Mouse (Mus musculus) lung, postnatal 36 days (tissue): ENCODE measurements around the gene Bag3.
"Not testable (repeated sequence)": the region's sequence is repeated elsewhere in the genome, so short reads cannot be mapped to it uniquely, and the experiment has no call there.

Experiments used
- DNase-seq: peaks from one replicate; pipeline ENCODE4 v3.0.0; 2022; ENCODE audit warnings: mixed read lengths

The Bag3 gene

DNA sequence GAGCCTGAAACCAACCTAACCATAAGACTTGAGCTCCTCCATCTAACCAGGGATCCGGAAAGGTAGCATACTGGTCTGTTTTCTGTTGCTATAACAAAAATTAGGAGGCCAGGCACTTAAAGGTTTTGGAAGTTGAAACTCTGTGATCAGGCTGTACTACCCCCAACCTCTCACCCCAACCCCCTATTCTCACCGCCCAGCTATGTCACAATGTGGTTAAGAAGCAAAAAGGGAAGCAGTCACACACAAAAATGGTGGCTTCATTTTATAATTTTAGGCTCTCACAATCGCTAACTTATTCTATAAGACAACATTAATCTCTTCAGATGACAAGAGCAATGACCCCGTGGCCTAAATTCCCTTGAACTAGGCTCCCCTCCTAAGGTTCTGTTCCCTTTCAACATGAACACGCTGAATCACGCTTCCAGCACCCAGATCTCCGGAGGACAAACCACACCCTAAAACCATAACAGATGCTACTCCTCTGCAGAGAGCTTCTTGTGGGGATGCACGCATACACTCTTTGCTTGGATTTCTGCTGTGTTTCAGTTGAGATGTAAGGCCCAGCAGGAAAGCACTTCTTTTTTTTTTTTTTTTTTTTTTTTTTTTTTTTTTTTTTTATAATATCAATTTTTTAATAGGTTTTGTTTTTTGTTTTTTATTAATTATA, 46.7 kb downstream of the Bag3 start:
- DNase-seq = no peak

DNA sequence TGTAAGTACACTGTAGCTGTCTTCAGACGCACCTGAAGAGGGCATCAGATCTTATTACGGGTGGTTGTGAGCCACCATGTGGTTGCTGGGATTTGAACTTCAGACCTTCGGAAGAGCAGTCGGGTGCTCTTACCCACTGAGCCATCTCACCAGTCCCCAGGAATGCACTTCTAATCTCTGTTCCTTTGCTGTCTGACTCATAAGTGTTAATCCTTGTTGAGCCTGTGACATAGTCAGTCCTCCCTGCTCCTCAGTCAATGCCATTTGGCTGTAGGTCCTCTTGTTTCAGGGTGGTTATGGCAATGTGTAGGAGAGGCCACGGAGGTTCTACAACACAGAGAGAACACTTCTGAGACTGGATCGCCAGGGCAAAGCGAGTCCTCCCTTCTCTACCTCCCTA, 47.2 kb downstream of the Bag3 start:
- not testable (repeated sequence) for DNase-seq

DNA sequence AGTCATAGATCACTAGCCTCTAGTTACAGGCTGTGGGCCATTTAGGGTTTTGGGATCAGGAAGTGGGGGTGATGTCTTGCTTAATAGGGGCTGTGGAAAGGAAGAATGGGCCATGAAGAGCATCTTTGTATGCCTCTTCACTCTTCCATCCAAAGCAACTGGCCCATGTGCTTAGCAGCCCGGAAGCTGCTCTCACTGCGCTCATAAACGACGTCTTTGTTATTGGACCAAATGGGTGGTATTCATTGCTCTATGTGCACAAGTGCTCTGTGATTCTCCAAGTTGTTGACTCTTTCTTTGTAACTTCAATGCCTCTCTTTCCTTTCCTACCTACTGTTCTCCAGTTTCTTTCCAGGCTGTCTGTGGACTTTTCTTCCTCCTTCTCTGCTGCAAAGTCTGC, 48.6 kb downstream of the Bag3 start:
- DNase-seq = no peak

DNA sequence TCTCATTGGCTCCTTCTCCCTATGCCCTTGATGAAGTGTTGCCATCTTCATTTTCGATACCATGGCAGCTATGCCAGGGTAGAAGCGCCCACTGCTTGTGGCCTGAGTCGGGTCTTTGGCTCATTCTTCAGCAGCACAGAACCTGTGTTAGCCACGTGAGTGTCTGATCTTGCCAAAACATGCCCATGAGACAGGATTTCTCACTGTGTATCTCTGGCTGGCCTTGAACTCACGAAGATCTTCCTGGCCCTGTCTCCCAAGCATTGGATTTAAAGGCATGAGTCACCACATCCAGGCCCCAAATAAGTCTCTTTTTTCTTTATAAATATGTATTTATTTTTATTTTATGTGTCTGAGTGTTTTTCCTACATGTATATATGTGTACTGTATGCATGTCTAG, 51.8 kb downstream of the Bag3 start:
- DNase-seq = no peak

DNA sequence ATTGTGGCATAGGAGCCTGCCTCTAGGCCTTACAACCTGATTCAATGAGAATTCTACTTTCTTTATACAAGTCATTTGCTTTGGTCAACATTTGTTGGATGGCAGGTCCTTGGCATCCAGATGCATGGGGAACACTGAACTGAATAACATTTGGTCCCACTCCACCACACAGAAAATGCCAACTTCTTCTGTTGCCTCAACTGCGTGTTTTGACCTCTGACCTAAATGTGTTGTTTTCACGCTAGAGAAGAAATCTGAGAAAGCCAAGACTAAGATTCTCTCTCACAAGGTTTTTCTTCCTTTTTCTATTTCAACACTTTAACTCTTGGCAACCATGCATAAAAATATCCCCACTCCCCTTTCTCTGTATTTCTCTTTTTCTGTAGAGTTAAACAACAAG, 52.4 kb downstream of the Bag3 start:
- peak; percentile 43 for DNase-seq

DNA sequence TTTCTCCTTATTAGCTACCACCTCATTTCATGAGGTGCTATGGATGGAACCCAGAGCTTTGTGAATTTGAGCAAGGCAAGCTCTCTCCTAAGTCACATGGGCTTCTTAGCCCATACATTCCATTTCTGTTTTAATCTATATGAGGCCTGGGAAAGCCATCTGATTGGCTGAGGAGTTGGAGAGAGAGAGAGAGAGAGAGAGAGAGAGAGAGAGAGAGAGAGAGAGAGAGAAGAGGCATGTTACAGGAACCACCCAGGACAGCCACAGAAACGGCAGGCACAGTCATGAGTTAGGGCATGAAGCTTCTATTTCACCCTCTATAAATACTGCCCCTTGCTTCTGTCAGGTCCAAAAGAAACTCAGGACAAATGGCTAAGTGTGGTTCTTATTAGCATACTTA, 54.2 kb downstream of the Bag3 start:
- DNase-seq = no peak

DNA sequence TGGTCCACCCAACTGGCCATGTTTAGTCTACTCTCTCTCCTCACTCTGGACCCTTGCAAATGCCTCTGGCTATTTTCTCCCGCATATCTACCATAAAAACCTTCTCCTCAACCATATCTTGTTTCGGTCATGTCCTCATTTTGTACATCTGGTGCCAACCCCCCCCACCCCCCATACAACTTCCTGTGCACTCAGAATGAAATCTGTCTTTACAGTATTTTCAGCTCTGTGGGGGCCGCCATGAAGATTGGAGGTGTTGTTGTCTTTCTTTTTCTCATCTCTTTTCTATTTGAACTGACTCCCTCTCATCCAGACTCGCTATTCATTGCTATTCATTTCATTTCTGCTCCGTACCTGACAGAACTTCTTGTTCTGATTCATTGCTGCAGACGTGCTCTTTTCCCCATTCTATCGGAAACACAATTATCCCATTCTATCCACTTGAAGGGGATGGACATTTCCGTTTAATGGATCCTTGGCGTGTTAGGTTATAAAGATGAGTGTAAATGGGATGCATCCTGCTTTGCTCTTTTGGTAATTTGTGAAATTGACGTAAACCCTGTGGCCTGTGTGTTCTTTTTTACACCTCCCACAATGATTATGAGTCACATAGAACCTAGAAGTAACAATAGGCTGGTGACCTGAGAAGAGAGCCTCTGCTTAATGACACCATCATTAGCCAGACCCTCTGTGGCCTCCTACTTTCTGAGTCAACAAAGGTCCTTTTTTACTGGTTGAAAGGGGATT, 55.0 kb downstream of the Bag3 start:
- no peak for DNase-seq

DNA sequence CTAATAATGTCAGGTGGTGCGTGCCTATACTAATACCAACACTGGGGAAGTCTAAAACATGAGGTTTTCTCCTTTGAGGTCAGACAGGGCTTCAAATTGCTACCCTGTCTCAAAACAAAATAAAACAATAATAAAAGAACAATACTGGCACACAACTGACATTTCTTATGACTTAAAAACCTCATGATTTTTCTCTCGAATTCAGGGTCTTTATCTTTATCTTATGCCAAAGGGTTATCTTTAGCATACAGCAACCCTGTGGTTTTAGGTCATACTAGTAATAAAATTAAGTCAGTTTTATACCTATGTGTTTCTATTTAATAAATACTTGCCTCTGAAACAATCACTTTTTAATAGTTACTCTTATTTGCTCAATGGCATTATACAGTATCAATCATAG, 56.0 kb downstream of the Bag3 start:
- DNase-seq = no peak

DNA sequence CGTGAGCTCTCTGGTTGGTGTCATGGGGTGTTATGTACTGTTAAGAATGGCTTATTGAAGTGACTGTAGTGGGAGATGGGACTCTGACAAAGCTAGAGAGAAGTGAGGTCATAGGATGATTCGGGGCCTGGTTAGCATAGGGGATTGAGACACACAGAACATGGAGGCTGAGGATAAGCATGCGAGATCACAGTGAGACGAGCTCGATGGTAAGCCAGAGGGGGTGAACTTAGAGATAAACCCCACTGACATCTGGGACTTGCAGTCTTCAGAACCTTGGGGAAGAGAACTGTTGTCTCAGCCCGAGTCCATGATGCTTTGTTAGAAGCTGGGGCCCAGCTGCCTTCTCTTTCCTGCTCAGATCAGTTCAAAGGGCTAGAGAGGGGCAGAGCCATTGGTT, 56.9 kb downstream of the Bag3 start:
- DNase-seq = no peak

DNA sequence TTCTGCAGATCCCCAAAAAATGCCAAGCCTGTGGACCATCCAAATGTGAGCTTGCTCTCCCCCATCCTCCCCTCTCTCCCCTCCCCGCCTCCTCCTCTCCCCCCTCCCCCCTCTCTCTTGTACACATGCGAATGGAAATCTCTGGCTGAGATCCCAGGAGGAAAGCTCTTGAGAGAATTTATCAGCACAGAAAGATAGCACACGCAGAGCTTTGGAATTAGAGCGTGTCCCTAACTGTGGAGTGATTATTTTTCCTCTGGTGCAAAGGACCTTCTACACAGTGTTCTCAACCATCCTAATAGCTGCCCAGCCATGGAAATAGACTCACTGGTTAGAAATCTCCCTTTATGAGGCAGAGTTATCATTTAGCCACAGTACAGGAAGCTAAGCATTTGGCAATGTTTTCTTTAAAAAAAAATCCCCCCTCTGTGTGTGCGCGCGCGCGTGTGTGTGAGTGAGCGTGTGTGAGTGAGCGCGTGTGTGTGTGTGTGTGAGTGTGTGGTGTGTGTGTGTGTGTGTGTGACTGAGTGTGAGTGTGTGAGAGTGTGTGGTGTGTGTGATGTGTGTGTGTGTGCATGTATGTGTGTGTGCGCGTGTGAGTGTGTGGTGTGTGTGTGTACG, 58.6 kb downstream of the Bag3 start:
- DNase-seq = no peak

DNA sequence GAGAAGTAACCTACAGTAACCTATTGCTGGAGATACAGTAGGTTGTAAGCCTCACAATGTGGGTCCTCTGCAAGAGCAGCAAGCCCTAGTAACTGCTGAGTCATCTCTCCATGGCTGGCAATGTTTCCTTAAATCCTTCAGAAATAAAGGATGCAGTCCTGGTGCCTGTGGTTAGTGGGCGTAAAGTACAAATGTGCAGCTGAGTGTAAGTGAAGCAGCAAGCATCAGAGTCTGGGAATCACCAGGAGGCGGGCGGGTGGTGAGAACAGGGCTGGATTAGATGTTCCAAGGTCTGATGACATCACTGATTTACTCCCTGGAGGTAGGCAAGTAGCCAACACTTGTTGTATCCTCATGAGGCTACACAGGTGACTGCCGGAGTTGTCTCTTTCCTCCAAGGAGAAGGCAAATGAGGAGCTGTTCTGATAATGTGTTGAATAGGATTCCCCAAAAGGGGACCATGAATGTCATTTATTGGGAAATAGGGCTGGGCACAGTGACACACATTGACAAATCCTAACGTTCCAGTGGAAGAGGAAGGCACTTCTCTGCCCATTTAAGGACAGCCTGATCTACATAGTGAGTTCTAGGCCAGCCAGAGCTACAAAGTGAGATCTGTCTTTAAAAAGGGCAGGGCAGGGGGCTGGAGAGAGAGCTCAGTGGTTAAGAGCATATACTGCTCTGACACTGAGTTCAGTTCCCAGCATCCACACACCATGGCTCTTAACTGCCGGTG, 60.0 kb downstream of the Bag3 start:
- peak; percentile 40 for DNase-seq

DNA sequence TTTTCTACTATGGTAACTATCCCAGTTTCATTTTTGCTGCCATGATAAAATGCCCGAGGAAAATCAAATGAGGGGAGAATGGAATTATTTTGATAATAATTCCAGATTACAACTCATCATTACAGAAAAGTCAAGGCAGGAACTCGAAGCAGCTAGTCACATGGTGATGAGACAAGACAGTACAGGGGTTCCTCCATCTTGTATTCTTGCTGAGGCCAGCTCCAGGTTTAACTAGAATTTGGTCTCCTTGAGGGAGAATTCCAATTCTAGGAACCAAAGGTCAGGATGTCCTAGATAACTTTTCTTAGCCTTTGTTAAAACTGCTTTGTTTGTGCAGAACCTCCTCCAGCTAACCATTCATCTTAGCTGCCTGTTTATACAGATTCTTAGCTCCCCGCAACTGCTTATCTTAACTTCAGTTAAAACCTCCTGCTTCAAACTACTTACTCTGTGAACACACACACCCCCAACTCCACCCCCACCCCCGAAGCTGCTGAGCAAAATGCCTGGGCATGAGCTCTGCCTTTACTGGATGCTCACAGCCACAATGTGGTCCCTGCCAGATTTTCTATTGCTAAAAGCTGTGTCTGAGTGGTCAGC, 64.0 kb downstream of the Bag3 start:
- no peak for DNase-seq

DNA sequence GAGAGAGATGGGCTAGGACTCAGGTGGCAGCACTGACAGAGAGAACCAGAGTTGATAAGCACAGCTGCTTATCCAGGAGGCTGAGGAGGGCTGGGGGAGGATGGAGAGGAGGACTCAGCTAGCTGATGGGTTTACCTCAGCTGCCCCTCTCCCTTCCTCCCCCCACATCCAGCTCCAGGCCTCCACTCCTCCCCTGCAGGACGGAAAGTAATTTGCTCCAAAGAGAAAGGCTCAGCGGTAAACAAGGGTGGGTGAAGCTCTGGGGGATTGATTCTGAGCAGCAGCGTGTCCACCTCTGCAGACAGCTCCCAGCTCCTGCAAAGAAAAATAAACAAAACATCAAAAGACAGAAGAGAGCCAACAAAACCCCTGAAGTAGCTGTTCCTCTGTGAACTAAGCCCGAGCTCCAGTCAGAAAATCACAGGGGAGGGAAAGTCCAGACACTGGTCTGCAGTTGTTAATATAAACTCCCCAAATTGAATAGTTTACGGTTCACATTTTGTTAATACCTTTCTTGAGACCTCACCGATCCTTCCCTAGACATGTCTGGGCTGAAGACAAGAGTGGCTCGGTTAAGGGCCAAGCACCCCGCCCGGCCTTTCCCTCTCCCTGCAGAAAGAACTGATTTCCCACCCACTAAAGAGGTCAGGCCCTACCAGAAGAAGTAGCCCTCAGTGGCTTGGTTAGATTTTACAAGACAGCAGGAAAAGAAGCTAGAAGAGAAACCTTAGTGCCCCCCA, 68.1 kb downstream of the Bag3 start:
- peak; percentile 21 for DNase-seq

DNA sequence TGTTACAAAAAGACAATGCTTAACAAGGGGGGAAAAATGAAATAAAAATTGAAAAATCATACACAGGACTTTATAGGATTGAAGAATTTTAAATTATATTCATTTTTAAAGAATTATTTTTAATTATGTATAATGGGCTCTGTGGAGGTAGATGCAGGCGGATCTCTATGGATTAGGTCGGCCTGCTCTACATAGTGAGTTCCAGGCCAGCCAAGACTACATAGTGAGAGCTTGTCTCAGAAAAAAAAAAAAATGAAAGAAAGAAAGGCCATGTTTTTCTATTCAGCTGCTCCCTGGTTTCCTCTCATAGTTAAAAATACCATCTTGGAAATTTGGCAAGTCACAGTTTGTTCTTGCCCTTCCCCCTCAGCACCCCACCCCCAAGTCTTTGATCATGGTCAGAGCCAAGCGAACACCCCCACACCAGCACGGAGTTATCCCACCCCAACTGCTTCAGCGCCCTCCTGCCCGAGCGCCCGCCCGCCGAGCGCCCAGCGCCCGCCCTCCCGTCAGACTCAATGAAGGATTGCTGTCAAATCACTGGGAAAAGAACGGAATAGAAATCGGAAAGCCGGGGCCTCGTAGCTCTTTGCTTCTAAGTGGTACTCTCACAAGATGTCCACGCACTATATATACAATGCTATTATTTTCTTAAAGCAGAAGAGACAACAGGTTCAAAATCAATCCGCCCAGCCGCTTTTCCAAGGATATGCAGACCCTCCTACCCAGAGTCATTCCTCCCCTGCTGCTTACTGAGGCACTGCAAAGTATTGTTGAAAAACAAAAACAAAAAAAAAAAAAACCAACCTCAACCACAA, 68.9 kb downstream of the Bag3 start:
- DNase-seq = peak; percentile 81

DNA sequence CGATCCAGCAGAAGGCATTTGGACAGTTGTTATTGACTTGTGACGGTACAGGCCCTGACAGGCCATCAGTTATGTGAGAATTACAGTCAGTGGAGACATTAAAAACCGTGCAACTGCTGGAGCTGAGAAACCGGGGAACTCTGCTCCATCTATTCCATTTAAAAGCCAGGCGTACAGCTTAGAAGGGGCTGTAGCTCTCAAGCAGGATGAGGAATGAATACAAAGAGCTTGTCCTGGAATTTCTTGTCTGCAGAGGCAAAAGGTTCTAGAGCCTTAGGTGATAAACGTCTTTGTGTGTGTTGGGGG, 69.5 kb downstream of the Bag3 start:
- no peak for DNase-seq

DNA sequence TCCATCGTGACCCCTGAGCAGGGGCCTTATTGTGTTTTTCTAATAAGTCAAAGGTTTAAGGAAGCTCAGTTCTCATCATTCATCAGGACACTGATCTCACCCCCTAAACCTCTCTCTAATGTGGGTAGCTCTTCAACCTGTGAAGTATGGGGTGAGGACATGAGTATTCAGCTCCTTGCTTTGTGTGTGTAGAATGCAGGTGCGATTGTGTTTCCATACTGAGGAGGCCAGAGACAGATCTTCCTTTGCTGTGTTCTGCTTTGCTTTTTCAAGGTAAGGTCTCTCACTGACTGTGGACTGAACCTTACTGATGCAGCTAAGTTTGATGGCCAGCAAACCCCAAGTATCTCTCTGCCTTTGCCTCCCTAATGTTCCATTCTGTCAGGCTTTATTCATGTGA, 72.9 kb downstream of the Bag3 start:
- no peak for DNase-seq
